Mouse (Mus musculus): Measurements from ENCODE around the gene Dph5.
"Not testable (repeated sequence)": the region's sequence is repeated elsewhere in the genome, so short reads cannot be mapped to it uniquely, and the experiment has no call there.

The Dph5 gene

DNA sequence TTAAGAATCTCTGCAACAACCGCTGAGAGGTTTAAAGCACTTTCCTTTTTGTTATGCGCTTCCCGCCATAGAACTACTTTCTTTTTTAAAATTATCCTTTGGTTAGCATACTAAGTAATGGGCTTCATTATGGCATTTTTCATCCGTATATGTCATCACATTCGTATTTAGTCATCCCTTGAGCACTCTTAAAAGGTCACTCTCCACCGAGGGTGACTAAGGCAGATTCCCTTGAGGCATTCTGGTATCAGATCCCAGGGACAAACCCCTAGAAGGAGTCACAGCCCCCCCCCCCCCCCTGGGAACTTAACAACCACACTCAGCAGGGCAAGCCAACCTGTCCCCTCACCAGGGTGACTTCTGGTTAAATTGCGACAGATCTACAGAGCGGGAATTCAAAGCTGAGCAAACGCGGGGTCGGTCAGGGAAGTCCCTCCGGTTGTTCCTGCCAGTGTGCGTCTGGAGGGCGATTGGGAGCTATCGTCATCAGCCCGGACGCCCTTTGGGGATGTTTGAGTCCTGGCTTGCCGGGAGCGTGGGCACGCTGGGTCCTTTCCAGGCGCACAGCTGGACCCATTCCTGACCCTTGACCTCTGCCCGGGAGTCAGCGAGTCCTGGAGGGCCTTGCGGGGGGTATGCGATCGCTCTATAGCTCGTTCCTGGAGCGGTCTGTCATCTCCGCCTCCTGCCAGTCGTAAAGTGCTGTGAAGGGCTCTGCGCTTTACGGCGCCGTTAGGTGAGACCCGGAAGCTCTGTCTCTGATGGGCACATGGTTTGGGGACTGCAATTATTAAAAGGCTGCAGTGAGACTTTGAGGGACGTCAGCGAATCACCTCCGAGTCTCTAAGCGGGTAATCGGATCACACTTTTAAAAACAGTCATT is at the start of gene Dph5:
TSS of gene Dph5 (plus strand) at position 411 of the 883 bp plus-strand sequence.
- peak; percentile 92 to 93 for DNase-seq (ENCODE audit: low spot score in 2 of 2)

DNA sequence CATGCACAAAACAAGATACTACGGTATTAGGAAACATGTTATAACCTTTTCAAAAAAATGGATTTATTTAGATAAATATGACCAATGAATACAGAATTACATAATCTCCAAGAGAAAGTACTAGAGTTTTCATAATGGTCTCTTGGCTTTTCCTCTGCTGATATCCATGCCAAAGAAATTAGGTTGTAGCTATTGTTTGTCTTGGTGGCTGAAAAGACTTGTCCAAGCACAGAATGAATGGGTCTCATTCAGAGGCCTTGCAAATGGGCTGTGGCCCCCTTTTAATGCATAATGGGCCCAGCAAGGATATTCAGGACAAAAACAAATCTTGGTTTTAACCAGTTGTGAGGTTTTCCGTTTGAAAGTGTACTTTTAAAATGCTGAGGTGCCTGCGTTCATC is 43.1 kb upstream of the Dph5 start:
- no peak for DNase-seq (ENCODE audit: low spot score in 2 of 2)

DNA sequence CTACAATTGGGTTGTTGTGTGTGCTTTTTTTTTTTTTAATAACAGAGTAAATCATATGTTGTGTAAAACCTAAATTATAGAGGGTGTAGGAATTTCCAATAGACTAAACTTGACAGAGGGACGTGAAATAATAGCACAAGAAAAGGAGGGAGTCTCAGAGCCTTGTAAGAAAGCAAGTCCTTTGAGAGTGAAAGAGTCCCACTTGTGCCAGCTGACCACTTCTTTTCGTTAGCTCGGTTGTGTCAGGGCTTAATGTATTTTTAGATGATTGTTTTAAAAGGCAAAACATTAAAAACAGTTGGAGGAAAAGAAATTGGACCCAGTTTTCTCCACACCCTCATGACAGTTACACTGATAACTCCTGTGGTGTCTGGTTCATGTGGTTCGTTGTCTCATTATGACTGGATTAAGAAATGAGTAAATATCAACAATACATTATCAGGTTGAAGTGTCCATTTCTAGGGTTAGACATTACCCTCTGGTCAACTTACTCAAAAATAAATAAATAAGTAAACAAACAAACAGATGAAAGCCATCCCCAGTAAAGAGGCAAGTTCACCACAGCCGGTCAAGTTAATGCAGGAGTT is 42.5 kb upstream of the Dph5 start:
- no peak for DNase-seq (ENCODE audit: low spot score in 2 of 2)

DNA sequence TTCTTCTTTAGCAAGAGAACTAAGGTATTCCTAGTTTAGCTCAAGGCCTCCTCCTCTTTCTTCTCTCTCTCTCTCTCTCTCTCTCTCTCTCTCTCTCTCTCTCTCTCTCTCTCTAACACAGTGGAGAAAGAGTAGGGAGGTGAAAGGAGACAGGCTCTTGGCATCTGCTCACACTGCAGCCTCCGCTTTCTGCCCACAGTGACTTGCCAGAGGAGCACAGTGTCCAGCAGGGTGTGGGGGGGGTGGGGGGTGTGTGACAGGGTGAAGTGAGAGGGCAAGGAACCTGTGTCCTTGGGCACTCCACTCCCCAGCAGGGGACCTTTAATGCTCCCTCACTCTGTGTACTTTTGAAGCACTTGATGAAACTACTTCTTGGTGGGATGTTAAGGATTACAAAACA is 41.9 kb upstream of the Dph5 start:
- no peak for DNase-seq (ENCODE audit: low spot score in 2 of 2)

DNA sequence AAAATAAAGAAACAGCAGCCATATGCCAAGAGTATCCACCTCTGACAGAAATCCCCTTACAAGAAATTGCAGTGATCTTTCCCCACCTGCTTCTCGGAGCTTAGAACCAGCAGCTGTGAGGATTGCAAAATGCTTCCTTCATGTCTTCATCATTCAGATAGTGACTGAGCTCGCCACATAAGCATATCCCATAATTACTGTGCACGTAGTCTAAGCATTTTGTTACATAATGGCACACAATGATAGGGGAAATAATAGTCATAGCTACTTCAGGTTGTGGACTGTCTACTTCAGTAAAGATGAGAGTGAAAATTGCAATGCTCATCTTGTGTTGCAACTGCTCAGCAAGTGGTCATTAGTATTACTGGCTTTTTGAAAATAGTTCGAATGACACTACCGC is 41.5 kb upstream of the Dph5 start:
- DNase-seq (ENCODE audit: low spot score in 2 of 2): no peak

DNA sequence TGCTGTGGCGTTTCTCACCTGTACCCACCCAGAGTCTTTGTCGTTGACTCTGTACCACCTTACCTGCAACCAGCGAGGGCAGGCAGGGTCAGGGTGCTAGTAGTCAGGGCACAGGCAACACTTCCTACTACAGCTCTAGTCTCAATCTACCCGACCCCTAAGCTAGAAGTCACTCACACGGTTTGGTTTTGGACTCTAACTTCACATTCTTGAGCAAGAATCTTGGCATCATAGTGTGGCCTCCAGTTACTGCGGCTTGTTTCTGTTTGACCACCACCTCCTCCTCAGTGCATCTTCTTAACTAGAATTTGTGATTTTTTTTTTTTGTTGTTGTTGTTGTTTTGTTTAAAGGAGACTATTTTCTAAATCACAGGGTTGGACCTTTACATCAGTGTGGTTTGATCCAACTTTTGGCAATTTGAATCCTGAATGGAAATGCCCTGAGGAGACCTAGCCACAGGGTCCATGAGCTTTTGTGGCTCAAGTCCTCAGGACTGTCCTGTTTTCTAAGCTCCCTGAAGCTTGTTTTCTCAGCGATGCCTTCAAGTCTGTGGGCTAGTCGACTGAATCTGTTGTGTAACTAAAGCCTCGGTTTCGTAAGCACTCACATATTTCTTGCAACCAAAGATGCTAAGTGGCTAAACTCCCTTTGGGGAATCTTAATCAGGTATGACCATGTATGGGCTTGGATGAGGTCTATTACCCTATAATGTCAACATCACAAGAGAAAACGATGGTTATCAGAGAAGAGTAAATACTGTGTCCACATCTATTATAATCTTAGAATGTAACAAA is 38.8 kb upstream of the Dph5 start:
- DNase-seq (ENCODE audit: low spot score in 2 of 2): no peak

DNA sequence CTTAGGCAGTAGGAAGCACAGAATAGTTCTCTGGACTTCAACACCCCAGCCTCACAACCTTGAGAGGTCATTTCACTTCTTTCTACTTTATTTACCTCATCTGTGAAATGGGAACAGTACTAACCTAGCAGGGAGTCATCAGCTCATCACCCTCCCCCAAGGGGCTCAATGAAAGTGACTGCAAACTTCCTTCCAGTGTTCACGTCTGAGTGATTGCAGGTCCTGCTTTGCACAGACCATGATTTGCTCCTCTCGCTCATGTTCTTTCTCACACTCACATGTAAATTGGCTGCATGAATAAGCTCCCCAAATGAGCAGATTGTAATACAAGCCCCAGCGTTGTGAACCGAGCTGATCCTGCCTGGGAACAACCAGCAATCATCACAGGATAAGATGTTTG is 36.7 kb upstream of the Dph5 start:
- no peak for DNase-seq (ENCODE audit: low spot score in 2 of 2)

DNA sequence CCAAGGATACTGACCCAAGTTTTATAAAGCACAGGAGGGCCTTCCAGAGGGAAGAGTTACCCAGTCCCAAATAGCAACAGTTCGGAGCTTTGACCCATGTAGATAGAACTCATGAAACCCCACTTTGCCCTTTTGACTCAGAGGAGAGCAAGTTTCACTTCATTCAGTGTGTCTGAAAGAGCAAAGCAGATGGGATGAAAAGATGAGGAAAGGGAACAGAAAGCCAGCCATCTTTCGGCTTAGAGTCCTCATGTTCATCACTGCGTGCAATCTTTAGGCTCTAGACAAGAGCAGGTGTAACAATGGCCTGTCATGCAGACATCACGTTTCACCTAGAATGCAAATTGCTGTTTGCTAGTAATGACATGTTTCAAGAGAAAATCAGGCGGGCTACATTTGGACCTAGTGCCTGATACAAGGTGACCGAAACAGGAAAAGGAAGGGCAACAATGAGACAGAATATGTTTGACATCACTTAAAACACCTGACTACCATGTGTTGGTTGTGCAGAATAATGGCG is 32.9 kb upstream of the Dph5 start:
- no peak for DNase-seq (ENCODE audit: low spot score in 2 of 2)

DNA sequence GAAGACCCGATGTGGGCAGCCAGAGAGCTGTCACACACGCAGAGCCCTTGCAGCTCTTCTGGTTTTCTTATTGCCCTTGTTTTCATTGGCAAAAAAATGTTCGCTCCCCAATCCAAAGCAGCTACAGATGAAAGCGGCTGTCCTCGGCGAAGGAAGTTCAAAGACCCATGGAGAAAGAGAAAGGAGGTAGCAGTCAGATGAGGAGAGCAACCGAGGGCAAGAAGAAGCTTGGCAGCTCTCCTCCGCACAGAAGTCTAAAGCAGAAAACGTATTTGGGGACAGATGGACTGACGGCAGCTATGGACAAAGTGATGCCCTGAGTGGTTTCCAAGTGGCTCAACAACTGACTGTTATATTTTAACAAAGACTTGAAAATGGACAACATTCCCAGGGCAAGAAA is 32.1 kb upstream of the Dph5 start:
- DNase-seq (ENCODE audit: low spot score in 2 of 2): no peak

DNA sequence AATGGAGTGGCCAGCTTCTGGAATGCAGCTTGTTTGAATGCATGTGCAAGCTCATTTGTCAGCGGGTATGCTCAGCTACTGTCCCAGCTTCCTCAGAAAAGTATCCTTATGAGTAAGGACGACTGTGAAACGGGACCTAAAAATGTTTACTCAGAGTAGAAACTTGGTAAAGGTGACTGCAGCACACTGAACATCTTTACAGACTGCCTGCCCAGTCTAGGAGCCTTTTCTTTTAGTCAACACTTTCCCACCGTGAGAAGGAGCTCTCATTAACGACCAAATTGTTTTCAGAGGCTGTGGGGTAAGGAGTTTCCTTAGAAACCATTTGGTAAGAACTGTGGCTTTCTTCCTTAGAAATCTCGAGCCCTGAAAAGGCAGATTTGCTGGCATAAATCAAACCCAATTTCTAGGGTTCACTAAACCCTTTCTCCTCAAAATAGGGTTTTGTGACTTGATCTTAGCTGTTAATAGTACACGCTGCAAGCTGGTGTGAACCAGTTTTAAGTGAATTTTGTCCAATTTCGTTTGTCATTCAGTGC is 31.1 kb upstream of the Dph5 start:
- no peak for DNase-seq (ENCODE audit: low spot score in 2 of 2)

DNA sequence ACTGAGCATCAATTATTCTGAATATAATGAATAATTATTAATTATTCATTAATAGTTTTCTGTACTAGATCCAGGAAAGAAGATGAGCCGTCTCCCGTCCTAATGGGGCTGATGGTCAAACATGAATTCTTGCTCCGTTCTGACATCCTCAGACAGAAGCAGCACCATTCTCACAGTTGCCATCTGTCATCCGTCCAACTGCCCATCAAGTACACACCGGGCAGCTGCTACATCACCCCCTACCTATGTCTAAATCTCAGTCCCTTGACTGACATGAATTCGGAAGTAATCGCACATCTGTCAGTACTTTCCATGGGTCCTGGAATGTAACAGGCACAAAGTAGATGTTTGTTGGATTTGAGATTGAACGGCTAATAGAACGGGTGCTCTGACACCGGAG is 30.2 kb upstream of the Dph5 start:
- DNase-seq (ENCODE audit: low spot score in 2 of 2): no peak

DNA sequence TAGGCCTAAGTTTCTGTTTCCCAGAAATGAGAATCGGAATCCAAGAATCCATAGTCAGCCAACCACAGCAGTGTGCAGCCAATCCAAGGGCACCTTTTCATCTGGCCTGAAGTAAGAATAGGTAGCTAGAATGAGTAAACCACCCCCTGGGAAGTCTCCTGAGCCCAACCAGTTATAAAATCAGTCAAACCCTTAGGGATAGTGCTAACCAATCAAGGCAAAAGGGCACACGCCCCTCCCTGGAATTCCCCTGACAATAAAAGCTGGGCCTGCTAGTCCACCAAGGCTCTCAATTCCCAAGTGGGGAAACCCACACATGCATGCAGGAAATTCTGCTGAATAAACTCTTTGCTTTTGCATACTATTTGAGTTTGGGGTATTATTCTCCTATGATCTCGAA is 28.8 kb upstream of the Dph5 start:
- DNase-seq (ENCODE audit: low spot score in 2 of 2): no peak

DNA sequence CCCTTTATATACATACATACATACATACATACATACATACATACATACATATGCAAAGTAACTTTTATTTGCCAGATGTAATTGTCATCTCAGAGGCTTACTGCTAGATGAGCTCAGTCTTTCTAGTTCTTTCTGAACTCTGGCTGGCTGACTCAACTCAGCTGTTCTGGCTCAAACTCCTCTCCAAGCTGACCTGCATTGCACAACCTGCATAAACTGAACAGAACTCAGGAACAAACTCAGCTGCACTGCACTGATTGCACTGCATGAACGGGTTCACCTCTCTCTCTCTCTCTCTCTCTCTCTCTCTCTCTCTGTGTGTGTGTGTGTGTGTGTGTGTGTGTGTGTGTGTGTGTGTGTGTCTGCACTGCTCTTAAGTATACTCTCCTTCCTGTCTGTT is 26.9 kb upstream of the Dph5 start:
- not testable (repeated sequence) for DNase-seq (ENCODE audit: low spot score in 2 of 2)

DNA sequence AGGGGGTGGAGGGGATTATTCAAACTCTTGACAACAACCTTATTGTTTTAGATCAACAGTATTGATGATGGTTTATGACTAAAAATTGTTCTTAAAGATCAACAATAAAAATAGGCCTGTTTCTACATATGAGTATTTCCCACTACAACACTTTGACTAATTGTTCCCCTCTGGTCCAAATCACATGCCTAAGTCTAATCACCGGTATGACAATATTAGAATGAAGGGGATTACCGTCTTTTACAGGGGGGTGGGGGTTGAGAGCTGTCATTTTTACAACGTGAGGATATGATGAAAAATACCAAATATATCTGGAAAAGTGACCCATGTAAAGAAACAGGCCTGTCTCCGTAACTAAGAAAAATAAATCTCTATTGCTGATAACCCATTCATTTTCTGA is 24.1 kb upstream of the Dph5 start:
- no peak for DNase-seq (ENCODE audit: low spot score in 2 of 2)

DNA sequence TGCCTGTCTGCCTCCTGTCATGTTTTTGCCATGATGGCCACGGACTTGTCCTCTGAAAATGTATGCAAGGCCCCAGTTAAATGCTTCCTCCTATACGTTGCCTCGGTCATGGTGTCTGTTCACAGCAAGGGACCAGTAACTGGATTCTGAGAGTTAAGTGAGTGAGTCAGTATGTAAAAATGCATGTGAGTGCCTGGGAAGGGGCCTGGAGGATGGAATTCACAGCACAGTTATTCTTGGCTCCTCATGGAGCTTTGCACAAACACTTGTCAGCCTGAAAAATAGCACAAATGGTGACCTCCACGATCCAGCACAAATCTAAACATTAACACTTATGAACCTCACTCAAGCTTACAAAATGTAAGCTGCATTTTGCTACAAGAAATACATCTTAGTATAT is 20.5 kb upstream of the Dph5 start:
- no peak for DNase-seq (ENCODE audit: low spot score in 2 of 2)

DNA sequence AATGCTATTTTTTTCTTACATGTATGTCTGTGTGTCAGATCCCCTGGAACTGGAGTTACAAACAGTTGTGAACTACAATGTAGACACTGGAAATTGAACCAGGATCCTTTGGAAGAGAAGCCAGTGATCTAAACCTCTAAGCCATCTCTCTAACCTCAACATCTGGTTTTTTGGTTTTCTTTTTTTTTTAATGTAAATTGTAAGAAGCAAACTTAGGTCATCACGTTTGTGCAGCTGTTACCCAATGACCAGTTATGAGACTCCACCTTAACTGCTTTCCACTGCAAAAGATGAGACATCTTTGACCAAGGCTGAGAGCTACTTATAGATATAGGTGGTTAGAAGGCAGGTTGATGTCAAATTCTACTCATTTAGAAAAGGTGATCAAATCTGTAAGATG is 19.7 kb upstream of the Dph5 start:
- DNase-seq (ENCODE audit: low spot score in 2 of 2): no peak

DNA sequence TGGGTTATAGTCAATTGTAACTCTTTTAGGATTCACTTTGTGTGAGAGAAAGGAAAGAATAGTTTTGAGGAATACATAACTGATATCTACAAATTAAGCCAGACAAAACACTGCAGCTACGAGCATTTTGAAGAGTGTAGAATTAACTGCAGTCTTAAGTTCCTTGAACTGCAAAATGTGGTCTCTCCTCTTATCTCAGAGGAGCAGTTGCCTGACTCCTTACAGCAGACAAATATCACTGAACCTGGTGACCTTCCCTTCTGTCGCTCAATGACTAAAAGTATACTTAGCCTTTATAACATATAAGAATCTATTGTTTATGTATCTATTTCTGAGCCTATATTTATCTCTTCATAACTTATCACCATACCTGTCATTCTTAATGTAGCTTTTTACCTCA is 18.3 kb upstream of the Dph5 start:
- no peak for DNase-seq (ENCODE audit: low spot score in 2 of 2)

DNA sequence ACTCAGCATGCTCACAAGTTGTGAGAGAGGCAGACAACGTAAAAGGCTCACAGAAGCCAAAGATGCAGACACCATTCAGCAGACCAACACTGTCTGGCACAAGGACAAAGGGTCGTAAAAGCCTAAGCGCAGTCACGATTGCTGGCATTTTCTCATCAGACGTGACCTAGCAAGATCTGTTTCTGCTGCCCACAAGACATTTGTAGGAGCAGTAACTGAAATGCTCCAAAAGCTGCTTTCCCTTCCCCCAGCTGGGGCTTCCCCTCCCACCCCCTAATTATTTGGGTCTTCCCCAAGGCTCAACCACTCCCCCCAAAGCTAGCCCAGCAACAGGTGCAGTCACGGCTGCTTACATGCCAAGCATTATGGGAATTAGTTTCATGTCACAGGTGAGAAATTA is 12.1 kb upstream of the Dph5 start:
- DNase-seq (ENCODE audit: low spot score in 2 of 2): no peak

DNA sequence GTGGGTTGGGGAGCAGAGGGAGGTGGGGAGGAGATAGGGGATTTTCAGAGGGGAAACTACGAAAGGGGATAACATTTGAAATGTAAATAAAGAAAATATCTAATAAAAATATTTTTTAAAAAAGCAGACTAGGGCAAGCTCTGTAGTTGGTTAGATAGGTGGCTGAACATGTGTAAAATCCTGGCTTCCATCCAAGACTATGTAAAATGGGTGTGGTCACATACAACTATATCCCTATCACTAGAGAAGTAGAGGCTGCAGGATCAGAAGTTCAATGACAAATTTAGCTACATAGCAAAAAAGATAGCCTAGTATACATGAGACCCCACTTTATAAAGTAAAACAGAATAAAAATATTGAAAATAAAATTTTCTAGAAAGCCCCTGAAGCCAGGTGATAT is 10.5 kb upstream of the Dph5 start:
- DNase-seq (ENCODE audit: low spot score in 2 of 2): no peak

DNA sequence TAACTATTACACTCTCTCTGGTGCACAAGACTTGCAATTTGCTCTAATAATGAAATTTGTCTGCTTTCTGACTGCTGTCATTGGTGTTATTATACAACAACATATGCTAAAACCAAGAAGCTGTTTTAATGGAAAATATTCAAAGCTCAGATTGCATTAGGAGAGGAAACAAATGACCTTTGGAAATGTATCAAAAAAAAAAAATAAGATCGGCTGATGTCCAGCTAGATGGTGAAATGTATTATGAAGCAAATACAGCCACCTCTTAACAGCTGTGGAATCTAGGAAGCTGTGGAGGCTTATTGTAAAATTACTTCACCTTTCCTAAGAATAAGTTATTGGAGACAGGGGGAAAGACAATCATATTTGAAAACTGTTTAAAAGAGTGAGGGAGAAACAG is 3.6 kb upstream of the Dph5 start:
- DNase-seq (ENCODE audit: low spot score in 2 of 2): no peak

DNA sequence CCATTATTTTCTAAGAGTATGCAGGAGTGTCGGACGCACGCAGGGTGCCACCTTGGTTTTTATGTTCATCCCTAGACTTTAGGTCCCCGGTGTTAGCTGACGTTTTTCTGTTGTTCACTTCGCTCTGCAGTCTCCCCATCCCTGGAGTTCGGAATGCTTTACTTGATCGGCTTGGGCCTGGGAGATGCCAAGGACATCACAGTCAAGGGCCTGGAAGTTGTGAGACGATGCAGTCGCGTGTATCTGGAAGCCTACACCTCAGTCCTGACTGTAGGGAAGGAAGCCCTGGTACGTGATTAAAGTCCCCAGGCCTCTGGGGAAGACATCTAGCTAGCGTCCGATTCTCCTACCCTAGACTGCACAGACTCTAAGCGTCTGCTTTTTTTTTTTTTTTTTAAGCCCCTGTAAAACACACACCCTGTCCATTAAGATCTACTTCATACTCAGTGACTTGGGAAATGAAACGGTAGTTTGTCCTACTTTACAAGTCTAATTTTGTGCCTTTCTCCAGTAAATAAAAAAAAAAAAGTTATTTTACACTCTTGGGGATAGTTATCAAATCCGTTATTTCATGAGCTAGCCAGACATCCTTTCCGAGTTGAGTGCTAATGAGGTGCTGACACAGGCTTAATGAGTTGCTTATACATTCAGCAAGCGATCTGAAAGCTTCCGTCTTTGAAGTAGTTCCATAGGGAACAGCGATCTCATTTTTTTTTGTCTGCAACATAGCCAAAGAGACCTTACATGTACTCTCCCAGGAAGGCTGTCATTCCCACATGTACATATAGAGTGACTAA is 871 bp downstream of the Dph5 start:
- DNase-seq (ENCODE audit: low spot score in 2 of 2): no peak

DNA sequence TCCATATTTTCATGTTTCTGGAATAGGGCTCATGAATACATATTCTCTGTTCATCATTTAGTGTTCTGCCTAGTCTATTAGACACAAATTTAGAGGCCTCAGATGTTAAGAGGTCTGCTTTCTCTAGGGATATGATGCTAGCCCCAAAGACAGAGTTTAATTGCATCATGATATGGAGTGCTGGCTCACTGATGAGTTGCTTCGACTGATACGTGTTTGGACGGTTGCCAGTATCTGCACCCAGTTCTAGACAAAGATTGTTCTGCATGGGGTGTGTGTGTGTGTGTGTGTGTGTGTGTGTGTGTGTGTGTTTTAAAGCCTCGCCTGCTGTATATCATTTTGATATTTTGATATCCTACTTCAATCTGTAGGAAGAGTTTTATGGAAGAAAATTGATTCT is 4.7 kb downstream of the Dph5 start:
- no peak for DNase-seq (ENCODE audit: low spot score in 2 of 2)
